Mouse (Mus musculus) spleen, postnatal 4 days (tissue): ENCODE measurements around the gene Cacna1h.

Experiments used
- DNase-seq, 2 experiments: peaks; one replicate each; pipeline ENCODE4 v3.0.0; 2022; ENCODE audit warnings: low spot score in 2 of 2

The Cacna1h gene

GRCm38 (mm10) chr17:25408302-25408999 is 25.1 kb downstream of the Cacna1h start:
- no peak for DNase-seq

GRCm38 (mm10) chr17:25407352-25407751 is 26.2 kb downstream of the Cacna1h start:
- no peak for DNase-seq

DNA sequence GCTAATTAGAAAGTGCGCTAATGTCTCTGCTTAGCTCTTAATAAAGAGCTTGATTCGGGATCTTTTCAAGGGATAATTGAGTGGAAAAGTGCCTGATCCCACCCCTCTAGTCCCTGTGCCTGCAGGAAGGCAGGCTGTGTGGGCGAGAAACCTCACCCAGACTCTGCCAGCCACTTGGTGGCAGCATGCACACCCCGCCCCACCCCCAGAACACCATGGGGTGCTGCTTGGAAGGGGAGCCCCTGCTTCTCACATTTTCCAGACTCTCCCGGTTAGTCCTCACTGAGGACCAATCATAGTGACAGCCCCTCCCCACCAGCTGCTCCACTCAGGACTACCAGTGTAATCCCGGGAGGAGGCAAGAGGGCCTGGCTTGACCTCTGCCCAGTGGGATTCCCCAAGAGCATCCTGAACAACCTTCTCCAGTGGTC is 27.6 kb downstream of the Cacna1h start:
- no peak for DNase-seq

GRCm38 (mm10) chr17:25405224-25405895 is 28.2 kb downstream of the Cacna1h start:
- DNase-seq, result no peak

- DNase-seq, result no peak
Measured at GRCm38 (mm10) chr17:25404190-25404589, 29.4 kb downstream of the Cacna1h start.

DNA sequence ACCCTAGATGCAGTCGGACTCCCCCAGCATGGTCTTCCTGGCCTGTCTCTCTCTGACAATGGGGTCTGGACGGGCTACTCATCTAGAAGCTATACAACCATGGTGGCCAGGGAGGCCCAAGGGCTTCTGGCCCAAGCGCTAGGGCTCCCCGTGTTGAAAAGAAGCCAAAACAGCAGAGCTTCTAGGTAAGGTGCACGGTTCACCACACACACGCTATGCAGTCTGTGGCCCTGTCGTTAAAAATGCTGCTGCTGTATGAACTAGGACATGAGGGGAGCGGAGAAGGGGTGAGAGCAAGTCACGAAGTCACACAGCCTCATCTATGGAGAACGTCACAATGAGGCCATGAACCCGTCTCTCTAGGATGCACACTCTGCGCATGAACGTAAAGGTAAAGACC is 31.4 kb downstream of the Cacna1h start:
- DNase-seq, result no peak

DNA sequence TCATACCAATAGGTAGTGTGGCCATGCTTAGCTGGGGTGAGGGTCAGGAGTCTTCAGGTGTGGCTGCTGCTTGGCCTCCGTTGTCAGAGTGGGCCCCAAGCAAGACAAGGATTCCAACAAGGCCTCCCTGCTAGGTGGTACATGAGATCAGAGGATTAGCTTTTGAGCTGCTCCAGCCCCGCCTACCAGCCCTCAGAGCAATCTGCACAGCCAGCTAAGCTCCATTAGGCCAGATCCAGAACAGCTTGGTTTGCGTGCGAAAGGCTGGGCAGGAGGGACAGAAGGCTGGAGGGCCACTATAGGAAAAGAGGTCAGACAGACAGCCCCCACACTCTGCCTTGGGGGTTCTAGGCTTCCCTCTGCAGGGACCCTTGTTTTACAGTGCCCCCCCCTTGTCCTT is 32.1 kb downstream of the Cacna1h start:
- DNase-seq, result no peak

GRCm38 (mm10) chr17:25400443-25400842 is 33.1 kb downstream of the Cacna1h start:
- DNase-seq, result peak in 1 of 2 experiments; percentile 74

- DNase-seq, result no peak
Measured at GRCm38 (mm10) chr17:25398520-25398838, 35.1 kb downstream of the Cacna1h start.

DNA sequence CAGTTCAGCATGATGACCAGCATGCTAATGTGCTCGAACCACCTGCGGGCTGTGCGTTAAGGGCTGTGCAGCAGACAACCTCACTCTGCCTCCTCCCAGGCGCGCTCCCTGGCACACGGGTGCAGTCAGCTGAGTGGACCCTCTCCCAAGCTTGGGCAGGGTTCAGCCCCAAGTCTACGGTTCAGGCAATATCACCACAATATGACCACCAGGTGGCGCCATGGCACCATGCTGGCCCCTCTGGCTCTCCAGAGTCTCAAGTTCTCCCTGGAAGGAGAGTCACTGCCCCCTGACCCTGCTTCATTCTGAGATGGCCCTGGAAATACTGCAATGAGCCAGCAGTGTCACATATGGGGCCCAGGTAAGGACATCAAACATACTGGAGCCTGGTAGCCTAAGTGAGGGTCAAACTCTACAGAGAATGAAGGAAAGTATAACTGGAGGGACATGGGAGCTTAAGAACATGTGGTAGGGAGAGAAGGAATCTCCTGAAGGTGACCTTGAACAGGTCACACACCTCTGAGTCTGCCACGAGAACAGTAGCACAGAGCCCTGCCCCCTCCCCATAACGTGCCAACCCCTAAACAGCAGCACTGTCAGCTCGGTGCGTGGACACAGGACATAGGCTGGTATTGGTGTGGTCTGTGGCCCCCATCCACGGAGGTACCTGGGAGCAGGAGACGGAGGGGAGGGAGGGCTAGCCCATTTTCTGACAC is 35.6 kb downstream of the Cacna1h start:
- peak; percentile 61 to 89 for DNase-seq

GRCm38 (mm10) chr17:25394526-25394925 is 39.1 kb downstream of the Cacna1h start:
- no peak for DNase-seq

- DNase-seq, result no peak
Measured at GRCm38 (mm10) chr17:25374011-25374410, 59.6 kb downstream of the Cacna1h start.

- no peak for DNase-seq
Measured at GRCm38 (mm10) chr17:25372491-25372890, 61.1 kb downstream of the Cacna1h start.

DNA sequence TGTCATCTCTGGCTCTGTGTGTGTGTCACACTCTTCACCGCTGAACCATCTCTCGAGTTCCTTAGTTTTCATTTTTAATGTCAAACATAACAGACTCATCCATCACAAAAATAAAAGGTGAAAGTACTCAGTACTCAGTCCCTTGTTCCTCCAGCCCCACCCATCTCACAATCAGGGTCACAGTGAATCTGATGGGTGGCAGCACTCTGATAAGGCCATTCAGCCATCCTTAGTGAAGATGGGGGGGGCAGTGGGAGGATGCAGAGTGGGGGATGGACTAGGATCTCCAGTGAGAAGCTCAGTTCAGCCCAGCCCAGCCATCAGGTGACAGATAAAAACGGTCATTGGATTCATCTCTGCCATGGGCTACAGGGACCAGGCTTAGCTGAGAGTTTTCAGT is 64.6 kb downstream of the Cacna1h start, which contains the start of gene Tpsg1:
TSS of gene Tpsg1 (plus strand) at position 301 of the 400 bp plus-strand sequence.
- no peak for DNase-seq

DNA sequence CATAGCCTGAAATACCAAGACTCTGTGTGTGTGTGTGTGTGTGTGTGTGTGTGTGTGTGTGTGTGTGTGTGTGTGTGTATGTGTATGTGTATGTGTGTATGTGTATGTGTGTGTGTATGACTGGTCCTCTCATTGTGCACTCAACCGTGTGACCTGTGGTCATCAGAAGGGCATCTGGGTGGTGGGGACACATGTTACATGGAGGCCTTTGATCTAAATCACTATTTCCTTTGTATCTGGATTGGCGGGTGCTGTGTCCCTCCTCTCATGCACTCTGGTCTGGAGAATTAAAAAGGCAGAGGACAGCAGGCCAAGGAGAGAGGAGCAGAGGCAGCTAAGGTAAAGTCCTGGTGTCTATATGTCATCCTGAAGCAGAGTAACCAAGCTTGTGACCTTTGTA is 67.6 kb downstream of the Cacna1h start, which contains the start of gene Tpsb2:
TSS of gene Tpsb2 (plus strand) at position 301 of the 400 bp plus-strand sequence.
- DNase-seq, result no peak

GRCm38 (mm10) chr17:25363726-25364125 is 69.9 kb downstream of the Cacna1h start:
- no peak for DNase-seq

- DNase-seq, result no peak
Measured at GRCm38 (mm10) chr17:25361291-25361690, 72.3 kb downstream of the Cacna1h start.

- DNase-seq, result no peak
Measured at GRCm38 (mm10) chr17:25345462-25345861, 88.1 kb downstream of the Cacna1h start, which contains the start of gene Tpsab1. TSS of gene Tpsab1 (minus strand) at chr17:25345562.

DNA sequence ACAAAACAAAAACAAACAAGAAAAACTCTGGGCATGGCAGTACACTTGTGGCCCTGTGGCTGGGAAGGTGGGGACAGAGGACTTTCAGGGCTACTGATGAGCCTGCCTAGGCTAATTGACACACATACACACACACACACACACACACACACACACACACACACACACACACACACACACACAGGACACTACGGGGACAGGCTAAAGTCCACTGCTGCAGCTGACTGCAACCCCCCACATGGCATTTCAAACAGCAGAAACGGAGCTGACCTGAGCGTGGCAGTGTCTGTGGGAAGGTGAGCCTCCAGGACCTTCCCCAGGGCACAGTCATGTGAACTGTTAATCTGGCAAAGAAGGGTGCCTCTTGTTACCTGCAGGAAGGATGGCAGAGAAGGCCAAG is 92.1 kb downstream of the Cacna1h start:
- no peak for DNase-seq

GRCm38 (mm10) chr17:25340003-25340402 is 93.6 kb downstream of the Cacna1h start:
- no peak for DNase-seq

GRCm38 (mm10) chr17:25338218-25338617 is 95.4 kb downstream of the Cacna1h start:
- DNase-seq, result no peak

- DNase-seq, result peak; percentile 37 to 81
Measured at GRCm38 (mm10) chr17:25333943-25334342, 99.6 kb downstream of the Cacna1h start.

DNA sequence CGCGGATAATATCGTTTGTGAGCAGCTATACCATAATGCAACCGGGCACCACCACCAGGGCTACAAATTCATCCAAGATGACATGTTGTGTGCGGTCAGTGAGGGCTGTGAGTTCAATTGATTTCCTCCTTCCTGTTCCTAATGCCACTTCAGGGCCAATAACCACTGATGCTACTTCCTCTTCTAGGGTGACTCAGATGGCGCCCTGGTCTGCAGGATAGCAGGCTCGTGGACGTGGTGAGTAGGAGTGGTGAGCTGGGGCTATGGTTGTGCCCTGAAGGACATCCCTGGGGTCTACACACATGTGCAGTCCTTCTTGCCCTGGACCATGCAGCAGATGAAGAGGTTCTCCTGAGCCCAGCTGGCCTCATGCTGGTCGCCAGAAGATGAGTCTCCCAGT is 101.3 kb downstream of the Cacna1h start:
- no peak for DNase-seq
